Mouse (Mus musculus): ENCODE data around the gene Trim66. TPM values are rescaled to one million over a fixed set of nuclear protein-coding genes. Genes with fewer than 3 reads are reported as not detected.

The Trim66 gene
- polyA plus RNA-seq, 1 experiment = 13.7 TPM

GRCm38 (mm10) chr7:109524442-109524744 is 16.5 kb upstream of the Trim66 start:
- no peak overlapping the region for H3K27ac ChIP-seq (ENCODE audit: insufficient read depth, low read length)
- TF ChIP-seq POLR2A (IDR thresholded peaks at IDR 0.05; ENCODE audit: extremely low read depth, insufficient read depth, low read length) = no peak
- TF ChIP-seq CTCF (IDR thresholded peaks at IDR 0.05; ENCODE audit: extremely low read depth, insufficient read depth, low read length) = no peak
- no peak overlapping the region for H3K4me3 ChIP-seq (ENCODE audit: insufficient read depth, low read length)
- H3K4me1 ChIP-seq (ENCODE audit: control insufficient read depth, insufficient read depth, low read length) = peaks cover 4% of the 10 kb centered on the region; the same call in 1 of the 2 replicates

GRCm38 (mm10) chr7:109523741-109524441 is 16.0 kb upstream of the Trim66 start:
- H3K4me1 ChIP-seq (ENCODE audit: control insufficient read depth, insufficient read depth, low read length) = peaks cover 4% of the 10 kb centered on the region; the same call in 1 of the 2 replicates
- H3K4me3 ChIP-seq (ENCODE audit: insufficient read depth, low read length) = no peak overlapping the region
- no peak overlapping the region for H3K27ac ChIP-seq (ENCODE audit: insufficient read depth, low read length)
- no peak for TF ChIP-seq CTCF (IDR thresholded peaks at IDR 0.05; ENCODE audit: extremely low read depth, insufficient read depth, low read length)
- no peak for TF ChIP-seq POLR2A (IDR thresholded peaks at IDR 0.05; ENCODE audit: extremely low read depth, insufficient read depth, low read length)

GRCm38 (mm10) chr7:109523304-109523703 is 15.4 kb upstream of the Trim66 start:
- H3K27ac ChIP-seq (ENCODE audit: insufficient read depth, low read length) = no peak overlapping the region
- H3K4me1 ChIP-seq (ENCODE audit: control insufficient read depth, insufficient read depth, low read length) = peaks cover 4% of the 10 kb centered on the region; the same call in 1 of the 2 replicates
- TF ChIP-seq POLR2A (IDR thresholded peaks at IDR 0.05; ENCODE audit: extremely low read depth, insufficient read depth, low read length) = 0 out of 2 replicates have a peak, but pooled peaks have one; percentile 8
- no peak for TF ChIP-seq CTCF (IDR thresholded peaks at IDR 0.05; ENCODE audit: extremely low read depth, insufficient read depth, low read length)
- no peak overlapping the region for H3K4me3 ChIP-seq (ENCODE audit: insufficient read depth, low read length)

GRCm38 (mm10) chr7:109522084-109522483 is 14.2 kb upstream of the Trim66 start:
- no peak overlapping the region for H3K4me3 ChIP-seq (ENCODE audit: insufficient read depth, low read length)
- H3K4me1 ChIP-seq (ENCODE audit: control insufficient read depth, insufficient read depth, low read length) = peaks cover 7% of the 10 kb centered on the region
- TF ChIP-seq POLR2A (IDR thresholded peaks at IDR 0.05; ENCODE audit: extremely low read depth, insufficient read depth, low read length) (no peak), CTCF (IDR thresholded peaks at IDR 0.05; ENCODE audit: extremely low read depth, insufficient read depth, low read length) (no peak)
- H3K27ac ChIP-seq (ENCODE audit: insufficient read depth, low read length) = no peak overlapping the region

GRCm38 (mm10) chr7:109519936-109520335 is 12.0 kb upstream of the Trim66 start:
- peak overlapping the region; percentile 91 for H3K4me3 ChIP-seq (ENCODE audit: insufficient read depth, low read length)
- peaks cover 7% of the 10 kb centered on the region for H3K4me1 ChIP-seq (ENCODE audit: control insufficient read depth, insufficient read depth, low read length)
- H3K27ac ChIP-seq (ENCODE audit: insufficient read depth, low read length) = no peak overlapping the region
- TF ChIP-seq POLR2A (IDR thresholded peaks at IDR 0.05; ENCODE audit: extremely low read depth, insufficient read depth, low read length) = no peak
- TF ChIP-seq CTCF (IDR thresholded peaks at IDR 0.05; ENCODE audit: extremely low read depth, insufficient read depth, low read length) = no peak

- Histone ChIP-seq H3K4me1 (ENCODE audit: control insufficient read depth, insufficient read depth, low read length) (peaks cover 7% of the 10 kb centered on the region), H3K27ac (ENCODE audit: insufficient read depth, low read length) (peak within 1 kb of the TSS; percentile 91), H3K4me3 (ENCODE audit: insufficient read depth, low read length) (peak within 1 kb of the TSS; percentile 91)
- TF ChIP-seq CTCF (IDR thresholded peaks at IDR 0.05; ENCODE audit: extremely low read depth, insufficient read depth, low read length) (no peak), POLR2A (IDR thresholded peaks at IDR 0.05; ENCODE audit: extremely low read depth, insufficient read depth, low read length) (peak; percentile 93)
These were observed 11.1 kb upstream of the Trim66 start, which contains the start of gene Rpl27a for GRCm38 (mm10) chr7:109518838-109519696. Gene Rpl27a, plus strand, starts transcription at chr7:109519147.

GRCm38 (mm10) chr7:109518036-109518681 is 10.2 kb upstream of the Trim66 start:
- Histone ChIP-seq H3K4me1 (ENCODE audit: control insufficient read depth, insufficient read depth, low read length) (peaks cover 7% of the 10 kb centered on the region), H3K27ac (ENCODE audit: insufficient read depth, low read length) (peak overlapping the region; percentile 91), H3K4me3 (ENCODE audit: insufficient read depth, low read length) (peak overlapping the region; percentile 91)
- no peak for TF ChIP-seq POLR2A (IDR thresholded peaks at IDR 0.05; ENCODE audit: extremely low read depth, insufficient read depth, low read length)
- TF ChIP-seq CTCF (IDR thresholded peaks at IDR 0.05; ENCODE audit: extremely low read depth, insufficient read depth, low read length) = no peak

- H3K27ac ChIP-seq (ENCODE audit: insufficient read depth, low read length) = no peak overlapping the region
- TF ChIP-seq POLR2A (IDR thresholded peaks at IDR 0.05; ENCODE audit: extremely low read depth, insufficient read depth, low read length) (no peak), CTCF (IDR thresholded peaks at IDR 0.05; ENCODE audit: extremely low read depth, insufficient read depth, low read length) (no peak)
- no peak overlapping the region for H3K4me3 ChIP-seq (ENCODE audit: insufficient read depth, low read length)
- H3K4me1 ChIP-seq (ENCODE audit: control insufficient read depth, insufficient read depth, low read length) = peaks cover 7% of the 10 kb centered on the region
These were observed 8.6 kb upstream of the Trim66 start for GRCm38 (mm10) chr7:109516500-109516899.

GRCm38 (mm10) chr7:109511838-109512237 is 3.9 kb upstream of the Trim66 start:
- Histone ChIP-seq H3K4me3 (ENCODE audit: insufficient read depth, low read length) (no peak overlapping the region), H3K4me1 (ENCODE audit: control insufficient read depth, insufficient read depth, low read length) (no peaks in the 10 kb centered on the region), H3K27ac (ENCODE audit: insufficient read depth, low read length) (no peak overlapping the region)
- TF ChIP-seq CTCF (IDR thresholded peaks at IDR 0.05; ENCODE audit: extremely low read depth, insufficient read depth, low read length) (no peak), POLR2A (IDR thresholded peaks at IDR 0.05; ENCODE audit: extremely low read depth, insufficient read depth, low read length) (no peak)
